Mouse (Mus musculus) neural tube, embryonic 14.5 days (tissue): Measurements from ENCODE around the gene Gm13305. TPM values are rescaled to one million over a fixed set of nuclear protein-coding genes. Genes with fewer than 3 reads are reported as not detected.

ENCODE experiments used
- polyA plus RNA-seq: library from polyadenylated mRNA; unstranded; fragments of >200 nt; fragmentation: Nextera tagmentation; extraction: Ambion mirVana; gene quantifications from 2 replicates; pipeline ENCODE4 v1.2.1, GENCODE M21; 2014

The Gm13305 gene
- polyA plus RNA-seq, 1 experiment from 2014 or later = not detected

Other genes starting within 250 kb of the Gm13305 start
- 7.2 and 7.5 TPM in 2 replicates for gene Gm20878, start 227.0 kb downstream of the Gm13305 start, polyA plus RNA-seq
- 1.7 and 2.5 TPM in 2 replicates for gene Fam205a4, start 202.5 kb downstream of the Gm13305 start, polyA plus RNA-seq
- gene Gm21093, start 133.9 kb downstream of the Gm13305 start, polyA plus RNA-seq = 1.4 and 1.6 TPM in 2 replicates
- gene Gm3893, start 77.4 kb downstream of the Gm13305 start, polyA plus RNA-seq = not detected in 2 replicates
- not detected in 2 replicates for gene Gm13304, start 53.8 kb downstream of the Gm13305 start, polyA plus RNA-seq
- gene Gm13306, start 15.2 kb downstream of the Gm13305 start, polyA plus RNA-seq = 3.1 and 3.8 TPM in 2 replicates
- 0.20 TPM in 1 of 2 replicates, not detected in the other for gene Gm10600, start 72.0 kb upstream of the Gm13305 start, polyA plus RNA-seq
- gene Ccl21b, start 87.2 kb upstream of the Gm13305 start, polyA plus RNA-seq = not detected in 2 replicates
- not detected in 2 replicates for gene Gm21953, start 125.7 kb upstream of the Gm13305 start, polyA plus RNA-seq
- gene Fam205a3, start 149.7 kb upstream of the Gm13305 start, polyA plus RNA-seq = not detected in 2 replicates